Mouse (Mus musculus) urinary bladder, adult 18-20 months (tissue): Measurements from ENCODE around the gene Eln.
A peak's percentile ranks its signal among the peaks of the same experiment; 100 is the strongest.

Source experiments
- DNase-seq, 2 experiments: peaks; one replicate each; pipeline ENCODE4 v3.0.0; 2022; ENCODE audit warnings: low spot score in 2 of 2, mixed read lengths in 2 of 2

The Eln gene

DNA sequence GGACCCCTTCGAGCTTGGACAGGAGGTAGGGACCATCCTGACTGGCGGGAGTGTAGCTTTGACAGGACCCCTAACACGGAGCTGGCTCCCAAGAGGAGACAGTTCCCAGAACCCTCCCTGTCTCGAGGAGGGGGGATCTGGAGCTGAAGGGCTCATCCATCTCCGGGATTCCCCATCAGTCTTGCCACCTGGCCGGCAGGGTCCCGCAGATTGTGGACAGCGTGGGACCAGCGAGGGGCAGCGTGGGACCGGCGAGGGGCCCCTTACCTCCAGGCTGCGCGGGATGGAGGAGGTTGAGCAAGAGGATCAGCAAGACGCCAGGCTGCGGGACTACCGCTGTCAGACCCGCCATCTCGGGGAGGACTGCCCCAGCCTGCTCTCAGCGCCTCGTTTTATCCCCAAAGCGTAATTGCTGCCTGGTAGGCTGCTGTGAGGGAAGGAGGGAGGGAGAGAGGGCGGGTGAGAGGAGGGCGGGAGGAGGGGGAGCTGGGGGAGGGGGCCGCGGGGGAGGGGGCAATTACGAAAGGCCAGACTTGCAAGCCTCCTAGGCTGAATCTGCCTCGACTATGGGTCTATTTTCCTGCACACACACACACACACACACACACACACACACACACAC, at the start of gene Eln:
Eln (minus strand) TSS at position 434 of the 622 bp plus-strand sequence.
- DNase-seq, result peak in 1 of 2 experiments; percentile 53

GRCm38 (mm10) chr5:134790080-134790995, 43.2 kb upstream of the Eln start:
- DNase-seq, result peak in 1 of 2 experiments; percentile 11

- DNase-seq, result peak in 1 of 2 experiments; percentile 51
Measured at GRCm38 (mm10) chr5:134788237-134788636, 41.1 kb upstream of the Eln start.

DNA sequence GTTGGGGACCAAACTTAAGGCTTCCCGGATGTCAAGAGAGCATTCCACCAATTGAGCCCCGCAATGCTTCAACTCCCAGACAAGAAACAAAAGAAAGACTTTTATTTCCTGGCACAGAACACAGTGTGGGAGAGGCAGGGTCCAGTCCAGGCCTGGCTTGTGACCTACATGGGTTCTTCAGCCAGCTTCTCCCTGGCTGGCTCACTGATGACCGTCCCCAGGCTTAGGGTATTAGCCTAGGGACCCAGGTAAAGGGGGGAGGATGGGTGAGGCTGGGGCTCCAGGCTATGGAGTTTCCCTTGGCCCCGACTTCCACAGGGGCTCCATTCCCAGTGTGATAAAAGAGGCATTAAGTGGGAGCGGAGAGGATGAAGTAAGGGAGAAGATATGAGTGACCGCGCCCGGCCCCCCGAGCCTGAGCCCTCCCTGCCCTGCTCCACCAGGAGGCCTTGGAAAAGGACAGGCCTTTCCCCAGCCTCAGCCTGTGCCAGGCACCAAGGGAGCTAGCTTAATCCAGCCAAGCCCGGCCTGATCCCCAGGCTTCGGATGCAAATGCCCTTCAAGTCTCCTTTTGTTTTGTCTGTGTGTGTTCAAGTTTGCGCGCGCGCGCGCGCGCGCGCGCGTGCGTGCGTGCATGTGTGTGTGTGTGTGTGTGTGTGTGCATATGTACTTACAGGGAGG, 38.7 kb upstream of the Eln start:
- DNase-seq, result peak in 1 of 2 experiments; percentile 30

GRCm38 (mm10) chr5:134783794-134784193, 36.7 kb upstream of the Eln start:
- no peak for DNase-seq

- DNase-seq, result no peak
Measured at GRCm38 (mm10) chr5:134780963-134781362, 33.8 kb upstream of the Eln start.

DNA sequence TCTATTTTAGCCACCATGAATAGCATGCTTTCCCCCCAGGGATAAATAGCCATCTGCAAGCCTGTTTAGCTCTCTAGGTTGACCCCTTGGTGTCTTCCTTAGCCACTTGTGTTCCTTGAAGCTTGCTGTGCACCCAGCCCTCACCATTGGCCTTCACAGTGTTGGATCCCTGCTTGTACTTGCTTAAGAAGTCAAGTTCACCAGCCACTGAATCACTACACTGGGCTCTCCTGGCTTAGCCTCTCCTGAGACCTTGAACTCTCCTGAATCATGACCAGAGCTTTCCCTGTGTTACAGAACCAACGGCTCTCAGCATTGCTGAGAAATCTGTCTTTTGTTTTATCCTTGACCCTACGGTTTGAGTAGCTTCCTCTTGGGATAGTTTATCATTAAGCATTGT, 33.0 kb upstream of the Eln start:
- no peak for DNase-seq

DNA sequence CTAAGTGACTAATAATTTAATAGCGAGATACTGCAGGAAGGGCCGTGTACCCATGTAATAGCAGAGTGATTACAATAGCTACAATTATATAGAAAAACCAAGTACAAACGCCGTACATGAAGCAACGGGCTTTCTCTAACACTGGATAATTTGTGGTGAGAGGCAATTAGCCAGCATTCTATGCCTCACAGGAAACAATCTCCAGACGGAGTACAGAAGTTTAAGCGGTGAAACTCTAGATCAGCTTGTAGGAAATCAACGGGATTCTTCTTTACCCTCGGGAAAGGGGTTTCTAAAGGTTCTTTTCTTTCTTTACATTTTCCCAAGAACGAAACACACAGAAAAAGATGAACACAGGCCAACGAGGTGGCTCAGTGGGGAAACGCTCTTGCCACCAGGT, 29.4 kb upstream of the Eln start:
- DNase-seq, result no peak

- no peak for DNase-seq
Measured at GRCm38 (mm10) chr5:134772522-134772921, 25.4 kb upstream of the Eln start.

GRCm38 (mm10) chr5:134771750-134772149, 24.6 kb upstream of the Eln start:
- DNase-seq, result no peak

- no peak for DNase-seq
Measured at GRCm38 (mm10) chr5:134769181-134769580, 22.1 kb upstream of the Eln start.

DNA sequence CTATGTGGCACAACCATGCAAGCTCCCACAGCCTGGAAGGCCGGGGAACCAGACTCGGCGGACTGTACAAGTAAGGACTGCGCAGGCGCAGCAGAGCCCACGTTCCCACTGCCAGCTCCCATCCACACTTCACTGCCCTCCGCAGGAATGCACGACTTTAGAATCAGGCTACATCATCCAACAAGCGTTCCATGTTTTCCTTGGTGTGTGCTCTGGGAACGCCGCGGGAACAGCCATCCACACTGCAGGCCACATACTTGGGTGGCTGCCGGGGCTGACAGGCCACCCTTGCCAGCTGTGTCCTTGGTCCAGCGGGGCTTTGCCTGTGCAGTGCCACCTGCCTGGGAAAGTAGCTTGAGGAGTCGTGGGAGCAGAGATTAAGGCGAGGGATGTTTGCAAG, 18.3 kb upstream of the Eln start:
- DNase-seq, result no peak

- DNase-seq, result no peak
Measured at GRCm38 (mm10) chr5:134763326-134763725, 16.2 kb upstream of the Eln start.

GRCm38 (mm10) chr5:134761409-134762124, 14.4 kb upstream of the Eln start:
- DNase-seq, result peak in 1 of 2 experiments; percentile 39

- DNase-seq, result no peak
Measured at GRCm38 (mm10) chr5:134756031-134756430, 8.9 kb upstream of the Eln start.

- DNase-seq, result no peak
Measured at GRCm38 (mm10) chr5:134754096-134754495, 7.0 kb upstream of the Eln start.

GRCm38 (mm10) chr5:134750469-134750868, 3.3 kb upstream of the Eln start:
- no peak for DNase-seq

GRCm38 (mm10) chr5:134747947-134748618, 960 bp upstream of the Eln start:
- DNase-seq, result no peak

- peak; percentile 50 to 86 for DNase-seq
Measured at GRCm38 (mm10) chr5:134747512-134747893, 380 bp upstream of the Eln start.

- DNase-seq, result no peak
Measured at GRCm38 (mm10) chr5:134746201-134746600, 922 bp downstream of the Eln start.

DNA sequence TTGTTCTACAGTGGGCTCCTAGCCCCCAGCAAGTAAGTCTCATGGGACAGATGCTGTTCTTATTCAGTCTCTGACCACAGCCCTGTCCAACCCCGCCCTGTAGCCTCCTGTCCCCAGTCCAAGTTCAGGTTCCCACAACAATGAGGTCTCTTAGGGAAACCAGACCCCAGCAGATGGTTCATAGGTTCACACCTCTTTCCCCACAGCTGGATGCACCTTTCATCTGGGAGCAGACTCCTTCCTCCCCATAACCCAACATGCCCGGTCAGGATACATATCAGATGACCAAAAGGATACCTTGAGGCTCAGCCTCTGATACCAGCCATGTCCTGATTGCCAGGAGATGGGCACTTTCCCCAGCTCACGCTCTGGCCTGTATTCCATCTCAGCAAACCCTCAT, 1.3 kb downstream of the Eln start:
- DNase-seq, result no peak
